Mouse (Mus musculus) retina, postnatal 1 day (tissue): ENCODE measurements at regions not wholly inside any gene's neighbourhood (a gene's known extent, or its start where the extent isn't known, plus 50 kb on each side); places are given as distances from the start of the nearest gene placed in this dataset.

ENCODE experiments used
- DNase-seq: peaks from one replicate; pipeline ENCODE4 v3.0.0-alpha.2; 2012

DNA sequence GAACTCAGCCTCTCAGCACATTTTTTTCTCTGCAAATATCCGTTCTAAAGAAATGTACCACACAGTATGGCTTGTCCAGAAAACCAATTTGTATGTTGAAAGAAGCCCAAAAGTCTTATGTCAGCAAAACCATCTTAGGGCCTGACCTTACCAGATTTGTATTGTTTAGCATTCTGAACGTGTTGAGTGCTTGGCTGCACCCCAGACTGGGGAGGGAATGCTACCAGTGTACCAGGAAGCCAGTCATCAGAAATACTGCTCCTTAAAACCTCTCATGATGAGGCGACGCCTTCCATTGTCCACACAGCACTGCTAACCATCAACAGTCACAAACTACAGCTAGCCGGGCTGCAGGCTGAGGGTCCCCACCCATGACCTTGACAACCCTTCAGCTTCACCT lies 148.3 kb upstream of the Irx5 start:
- DNase-seq: no peak

DNA sequence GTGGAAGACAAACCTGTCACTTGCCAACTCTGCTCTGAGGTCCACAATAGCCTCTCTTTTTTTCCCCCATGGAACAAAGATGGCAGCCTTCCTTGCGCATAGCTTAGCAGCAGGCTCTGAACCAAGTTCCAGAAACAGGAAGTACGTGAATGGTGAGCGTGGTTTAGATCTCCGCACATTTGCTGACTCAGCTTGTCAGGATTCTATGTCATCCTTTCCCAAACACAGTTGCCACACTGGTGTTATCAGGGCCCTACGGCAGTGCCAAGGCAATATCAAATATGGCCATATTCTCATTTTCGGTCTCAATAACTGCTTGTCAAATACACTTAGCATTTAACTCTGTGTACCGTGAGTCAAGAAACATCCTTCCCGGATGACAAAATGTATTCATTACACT lies 161.8 kb upstream of the Irx5 start:
- no peak for DNase-seq

DNA sequence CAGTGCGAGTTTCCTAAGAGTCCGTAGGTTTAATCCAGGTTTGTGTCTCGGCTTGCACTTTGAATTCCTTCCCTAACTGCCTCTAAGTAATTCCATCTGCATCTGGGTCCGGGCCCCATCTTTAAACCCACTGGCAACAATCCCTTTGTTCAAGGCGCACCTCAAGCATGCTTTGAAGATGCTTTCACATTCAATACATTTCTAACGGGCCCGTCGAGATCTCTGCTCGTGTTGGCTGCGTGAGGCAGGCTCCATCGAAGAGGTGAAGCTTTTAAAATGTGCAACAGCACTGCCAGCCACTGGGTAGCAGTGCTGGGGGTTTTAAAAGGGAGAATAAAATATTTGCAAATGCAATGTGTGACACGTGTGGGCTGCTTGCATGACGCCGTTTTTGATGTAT lies 163.4 kb upstream of the Irx5 start:
- no peak for DNase-seq

DNA sequence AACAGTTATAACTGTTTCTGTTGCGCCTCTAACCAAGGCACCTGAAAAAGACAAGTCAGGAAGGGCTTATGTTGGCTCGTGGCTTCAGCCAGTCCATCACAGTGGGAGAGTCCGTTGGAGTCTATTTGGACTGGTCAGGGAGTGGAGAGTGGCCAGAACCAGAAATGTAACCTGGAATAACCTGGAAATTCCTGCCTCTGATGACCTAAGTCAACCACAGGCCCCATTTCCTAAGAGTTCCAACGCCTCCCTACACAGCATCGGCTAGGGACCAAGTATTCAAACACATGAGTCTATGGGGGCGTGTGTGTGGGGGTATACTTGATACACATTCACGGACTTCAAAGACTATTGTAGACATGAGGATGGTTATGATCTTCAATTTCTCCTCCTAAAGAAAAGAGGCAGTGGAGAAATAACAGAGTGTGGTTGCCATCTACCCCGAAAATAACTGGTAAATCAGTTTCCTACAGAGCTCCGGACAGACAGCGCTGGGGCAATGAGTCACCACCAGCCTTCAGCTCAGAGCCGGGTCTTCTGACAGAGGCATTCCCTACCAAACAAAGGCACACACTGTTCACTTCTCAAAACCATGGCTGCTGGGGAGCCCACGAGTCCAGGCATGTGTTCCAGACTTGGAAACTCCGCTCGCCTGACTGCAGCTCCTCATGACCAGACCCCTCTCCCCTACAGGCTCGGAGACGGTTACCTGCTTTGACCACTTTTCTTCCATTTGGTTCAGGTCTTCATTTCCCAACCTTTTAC lies 167.0 kb upstream of the Irx5 start:
- DNase-seq: no peak

DNA sequence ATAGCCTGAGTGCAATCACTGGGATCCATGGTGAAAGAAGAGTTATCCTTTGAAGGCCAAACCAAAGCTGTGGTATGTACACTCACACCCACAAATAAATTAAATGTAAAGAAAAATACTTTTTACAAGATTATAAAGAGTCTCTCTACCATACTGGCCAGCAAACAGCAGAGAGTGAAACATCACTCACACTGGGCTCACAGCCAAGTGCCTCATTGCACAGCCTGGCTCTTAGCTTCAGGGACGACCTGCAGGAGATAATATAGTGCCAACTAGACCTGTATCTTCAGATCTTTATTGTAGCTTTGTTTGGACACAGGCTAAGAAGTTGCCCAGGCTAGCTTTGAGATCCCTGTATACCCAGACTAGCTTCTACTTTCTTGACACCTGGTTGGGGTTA lies 174.1 kb upstream of the Irx5 start:
- no peak for DNase-seq

DNA sequence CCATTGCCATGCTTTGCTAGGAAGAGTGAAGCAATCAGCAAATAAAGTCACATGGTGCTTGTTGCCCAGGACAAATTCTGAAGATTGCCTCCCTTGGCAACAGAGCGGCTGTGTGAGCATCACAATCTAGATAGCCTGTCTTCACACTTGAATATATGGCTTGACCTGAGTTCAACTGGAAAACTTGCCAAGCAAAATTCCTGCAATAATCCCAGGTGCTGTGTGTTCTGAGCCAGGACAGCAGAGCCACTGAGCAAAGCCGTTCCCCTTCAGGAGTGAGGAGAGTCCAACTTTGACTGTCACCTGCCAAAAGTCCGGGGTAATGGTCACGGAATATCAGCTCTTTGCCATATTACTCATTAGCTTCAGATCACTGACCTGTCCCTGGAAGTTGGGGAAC lies 176.8 kb upstream of the Irx5 start:
- no peak for DNase-seq

DNA sequence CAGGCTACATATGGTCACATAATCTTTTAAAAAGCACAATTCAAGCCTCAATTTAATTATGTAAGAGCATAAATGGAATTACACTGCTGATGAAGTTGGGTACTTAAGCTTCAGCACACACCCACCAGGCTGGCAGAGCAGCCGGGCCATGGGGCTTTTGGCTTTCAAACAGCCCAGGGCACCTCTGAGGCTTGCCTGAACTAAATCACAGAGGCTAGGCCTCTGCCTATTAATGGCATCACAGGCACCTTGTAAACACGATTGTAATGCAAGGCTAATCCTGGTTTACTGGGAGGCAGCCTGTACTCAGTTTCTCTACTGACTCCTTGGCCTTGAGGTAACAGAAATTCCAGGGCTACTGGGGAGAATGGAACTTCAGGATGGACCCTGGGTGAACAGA lies 178.1 kb upstream of the Irx5 start:
- DNase-seq: no peak

DNA sequence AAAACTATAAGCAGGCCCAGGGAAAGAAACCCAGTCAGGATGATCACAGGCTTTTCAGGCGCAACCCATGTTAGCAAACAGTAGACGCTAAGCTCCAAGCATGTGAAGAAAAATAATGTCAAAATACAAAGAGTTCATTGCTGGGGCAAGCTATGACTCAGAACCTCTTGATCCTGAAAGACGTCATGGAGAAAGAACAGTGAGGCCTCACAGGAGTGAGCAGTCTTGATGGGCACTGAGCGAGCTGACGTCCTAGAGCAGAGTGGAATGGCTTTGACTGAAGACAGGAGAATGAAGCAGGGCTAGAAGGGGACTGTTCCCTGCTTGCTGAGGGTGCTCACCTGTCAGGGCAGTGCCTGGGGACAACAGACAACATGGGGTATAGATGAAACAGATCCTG lies 181.3 kb upstream of the Irx5 start:
- DNase-seq: no peak

DNA sequence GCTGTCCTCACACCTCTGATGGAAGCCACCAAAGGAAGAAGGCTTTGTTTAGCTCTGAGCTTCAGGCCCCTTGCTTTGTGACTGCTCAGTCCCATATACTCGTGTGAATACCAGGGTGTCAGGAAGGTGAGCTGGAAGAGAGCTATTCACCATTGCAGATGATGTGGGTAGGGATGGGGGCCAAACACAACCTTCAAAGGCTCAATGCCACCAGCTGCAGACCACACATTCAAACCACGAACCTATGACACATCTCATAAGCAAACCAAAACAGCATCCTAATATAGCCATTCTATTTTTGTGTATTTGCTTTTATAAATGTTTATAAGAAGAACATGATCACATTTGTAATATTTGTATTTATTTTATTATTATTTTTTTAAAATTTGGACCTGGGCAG lies 183.3 kb upstream of the Irx5 start:
- no peak for DNase-seq

DNA sequence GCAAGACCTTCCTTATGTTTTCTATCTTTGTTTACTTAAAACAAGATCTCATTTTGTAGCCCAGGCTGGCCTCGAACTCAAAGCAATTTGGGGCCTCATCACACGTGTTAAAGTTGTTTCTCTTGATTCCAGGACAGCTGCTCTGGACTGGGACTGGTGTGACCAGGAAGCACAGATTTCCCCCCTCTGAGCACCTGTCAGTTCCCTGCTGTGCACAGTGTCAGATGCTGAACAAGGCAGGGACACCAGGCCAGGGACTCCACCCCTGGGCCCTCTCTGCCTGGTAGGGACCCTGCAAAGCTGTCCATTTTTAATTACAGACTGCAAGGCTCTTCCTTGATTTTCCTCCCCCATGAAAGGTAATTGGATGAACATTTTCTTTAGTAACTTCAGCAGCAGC lies 185.8 kb upstream of the Irx5 start:
- DNase-seq: no peak

DNA sequence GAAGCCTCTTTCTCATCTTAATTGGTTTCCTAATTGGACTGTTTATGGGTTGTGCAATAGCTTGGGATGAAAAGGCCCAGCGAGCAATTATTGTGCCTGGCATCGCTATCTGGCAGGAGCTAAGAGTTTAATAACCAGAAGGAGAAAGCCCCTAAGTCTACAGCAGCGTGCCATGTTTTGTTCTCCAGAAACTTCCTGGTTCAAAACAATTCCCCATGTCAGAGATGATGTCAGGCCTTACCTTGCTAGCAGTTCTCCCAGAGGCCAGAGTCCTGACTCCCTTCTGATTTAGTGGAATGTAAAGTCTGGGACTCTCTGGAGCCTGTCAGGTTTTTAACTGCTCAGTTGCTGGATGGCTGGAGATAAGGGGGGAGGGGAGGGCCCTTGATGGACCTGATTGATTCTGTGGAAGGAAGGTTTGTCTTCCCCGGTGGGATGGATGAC lies 190.1 kb upstream of the Irx5 start:
- DNase-seq: peak; percentile 88

DNA sequence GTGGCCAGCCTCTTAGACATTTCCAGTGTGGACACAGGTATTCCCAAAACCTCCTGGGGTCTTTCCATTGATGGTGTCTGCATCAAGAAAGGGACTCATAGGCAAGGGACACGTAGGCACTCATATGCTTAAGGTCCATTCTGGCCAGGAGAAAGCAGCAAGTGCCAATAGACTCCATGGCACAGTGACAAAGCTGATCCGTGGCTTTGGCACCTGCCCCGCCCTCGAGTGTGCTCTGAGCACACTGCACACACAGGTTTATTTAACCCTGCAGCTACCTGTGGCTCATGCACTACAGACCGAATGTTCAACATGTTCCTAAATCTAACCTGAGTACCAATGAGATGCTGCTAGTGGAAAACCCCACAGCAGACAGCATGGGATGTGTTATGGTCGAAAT lies 192.1 kb upstream of the Irx5 start:
- DNase-seq: no peak

DNA sequence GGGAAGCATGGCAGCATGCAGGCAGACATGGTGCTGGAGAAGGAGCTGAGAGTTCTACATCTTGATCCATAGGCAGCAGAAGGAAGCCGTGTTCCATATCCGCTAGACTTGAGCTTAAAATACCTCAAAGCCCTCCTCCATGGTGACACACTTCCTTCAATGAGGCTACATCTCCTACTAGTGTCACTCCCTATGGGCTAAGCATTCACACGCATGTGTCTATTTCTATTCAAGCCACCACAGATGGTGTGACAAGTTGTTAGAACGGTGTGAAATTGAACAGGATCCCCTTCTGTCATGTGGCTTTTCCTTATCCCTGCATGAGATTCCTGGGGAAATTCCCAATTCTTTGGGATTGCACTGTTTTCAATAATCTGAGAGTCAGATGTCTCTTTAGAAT lies 192.9 kb upstream of the Irx5 start:
- no peak for DNase-seq

DNA sequence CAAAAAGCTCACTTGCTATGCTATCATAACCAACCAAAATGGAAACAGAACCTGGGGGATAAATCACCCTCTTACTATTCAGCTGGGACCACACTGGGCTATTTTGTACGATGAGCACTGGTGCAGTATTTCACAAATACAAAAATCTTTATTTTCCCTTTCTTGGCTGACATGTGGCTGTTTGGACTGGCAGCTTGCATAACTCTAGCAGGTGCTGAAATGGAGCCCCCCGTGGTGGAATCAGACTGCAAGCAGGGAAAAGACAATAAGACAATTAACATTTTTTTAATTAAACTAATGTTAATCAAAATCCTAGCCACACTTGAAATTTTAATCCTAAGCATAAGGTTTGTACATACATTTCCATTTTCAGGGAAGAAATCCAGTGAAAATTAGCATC lies 196.4 kb upstream of the Irx5 start:
- DNase-seq: no peak

DNA sequence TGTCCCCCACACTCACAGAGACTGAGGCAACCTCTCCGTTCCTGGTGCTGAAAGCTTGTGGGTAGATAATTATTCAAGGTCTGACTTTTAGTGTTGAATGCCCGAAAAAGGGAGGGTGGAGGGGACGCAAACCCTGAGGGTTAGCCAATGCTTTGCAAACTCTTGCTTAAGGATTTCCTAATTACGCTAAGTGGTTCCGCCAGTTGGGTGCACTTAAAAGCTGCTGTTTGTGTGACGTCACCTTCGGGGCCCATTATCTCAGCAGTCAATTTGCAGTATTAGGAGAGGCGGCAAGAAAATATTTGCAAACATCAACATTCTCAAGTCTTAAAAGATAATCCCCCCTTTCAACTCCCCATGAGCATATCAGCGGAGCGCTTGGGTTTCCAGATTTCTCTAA lies 199.2 kb upstream of the Irx5 start:
- DNase-seq: peak; percentile 56

DNA sequence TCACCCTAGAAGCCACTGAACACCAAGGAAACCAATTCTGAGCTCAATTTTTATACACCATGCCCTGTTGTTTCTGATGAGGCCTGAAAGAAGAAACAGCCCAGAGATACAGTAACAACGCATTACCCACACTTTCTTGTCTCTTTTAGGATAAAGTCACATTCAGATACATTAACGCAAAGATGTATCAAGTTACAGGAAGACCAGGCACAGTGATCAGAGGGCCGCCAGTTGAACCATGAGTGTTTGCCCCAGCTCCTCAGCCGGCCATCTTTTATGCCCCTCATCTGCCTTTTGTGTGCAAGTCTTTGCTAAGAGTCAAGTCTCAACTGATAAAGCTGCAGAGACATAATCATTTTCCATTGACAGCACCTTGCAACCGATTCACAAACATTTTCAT lies 204.9 kb upstream of the Irx5 start:
- DNase-seq: no peak

DNA sequence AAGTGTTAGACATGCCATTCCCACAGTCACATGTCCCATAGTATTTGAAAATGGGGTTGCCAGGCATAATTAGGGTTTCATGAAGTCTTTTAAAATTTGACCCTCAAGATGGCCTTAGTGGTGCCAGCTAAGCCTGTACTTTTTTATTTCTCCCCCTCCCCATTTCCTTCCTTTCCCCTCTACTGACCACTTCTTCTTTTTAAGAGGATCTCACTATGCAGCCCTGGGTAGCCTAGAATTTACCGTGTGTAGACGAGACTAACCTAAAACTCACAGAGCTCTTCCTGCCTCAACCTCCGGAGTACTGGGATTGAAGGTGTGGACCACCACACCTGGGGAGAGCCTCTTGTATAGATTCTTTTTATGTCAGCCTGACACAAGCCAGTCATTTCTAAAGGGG lies 209.8 kb upstream of the Irx5 start:
- no peak for DNase-seq

DNA sequence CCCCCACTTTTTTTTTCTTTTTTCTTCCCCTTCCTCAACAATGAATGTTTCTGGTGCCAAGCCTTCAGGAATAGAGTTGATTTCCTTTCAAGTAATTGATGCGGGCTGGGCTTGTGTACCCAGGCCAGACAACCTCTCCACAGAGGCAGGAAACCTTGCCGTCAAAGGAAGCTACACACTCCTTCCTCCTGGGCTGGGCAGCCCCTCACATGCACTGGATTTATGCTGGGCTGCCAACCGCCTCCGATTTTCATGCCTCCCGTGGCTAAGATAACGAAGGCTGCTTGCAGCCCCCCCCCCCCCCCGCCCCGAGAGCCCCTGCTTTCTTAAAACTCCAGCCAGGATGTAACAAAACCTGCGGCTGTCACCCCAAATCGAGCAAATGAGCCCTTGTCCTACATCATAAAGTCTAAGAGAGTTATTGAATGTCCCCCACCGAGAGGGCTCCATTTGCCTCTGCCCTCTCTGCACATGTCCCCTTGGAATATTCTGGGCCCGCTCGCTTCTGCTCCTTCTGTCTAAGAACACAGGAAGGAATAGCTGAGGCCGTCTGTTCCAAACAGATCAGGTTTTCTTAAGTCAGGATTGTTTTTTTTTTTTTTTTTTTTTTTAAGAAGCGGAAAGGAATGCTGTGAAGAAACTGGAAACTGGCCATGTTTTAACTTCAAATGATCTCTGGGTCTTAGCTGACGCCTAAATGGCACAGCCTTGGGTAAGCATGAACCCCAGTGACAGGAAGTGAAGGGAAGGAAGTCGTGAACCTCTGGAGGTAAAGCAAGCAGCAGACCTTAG lies 220.1 kb upstream of the Irx5 start:
- peak; percentile 37 for DNase-seq

DNA sequence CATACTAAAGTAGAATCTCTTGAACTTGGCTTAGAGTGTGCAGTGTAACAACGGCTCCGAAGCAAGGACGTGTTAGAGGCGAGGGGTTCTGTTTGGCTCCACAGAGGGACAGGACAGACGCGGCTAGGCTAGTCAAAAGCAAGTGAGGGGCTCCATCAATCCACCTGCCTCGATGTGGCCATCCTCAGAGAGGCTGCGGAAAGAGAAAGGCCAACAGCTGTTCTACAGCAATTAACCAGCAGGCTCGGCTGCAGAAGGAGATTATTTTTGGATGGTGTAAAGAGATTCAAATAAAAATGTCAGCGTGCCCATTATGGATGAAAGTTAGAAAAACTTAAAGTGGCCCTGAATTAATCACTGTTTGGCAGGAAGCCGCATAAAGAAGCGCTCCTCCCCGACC lies 221.0 kb upstream of the Irx5 start:
- DNase-seq: peak; percentile 39

DNA sequence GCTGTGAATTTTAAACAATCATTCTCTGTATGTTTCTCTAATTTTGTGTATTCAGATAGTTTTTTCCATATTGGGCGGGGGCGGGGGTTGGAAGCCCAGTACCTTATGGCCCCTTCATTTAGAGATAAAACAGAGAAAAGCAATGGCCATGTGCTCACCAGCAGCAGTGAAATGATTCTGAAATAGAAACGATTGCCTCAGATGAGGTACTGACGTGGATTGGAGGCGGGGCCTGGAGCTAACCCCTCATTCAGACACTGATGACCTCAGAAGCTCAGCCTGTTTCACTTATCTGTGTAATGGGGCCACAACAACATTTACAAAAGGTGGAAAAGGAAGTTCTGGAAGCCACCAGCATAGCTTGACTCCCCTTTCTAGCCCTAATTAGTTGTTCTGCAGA lies 223.0 kb upstream of the Irx5 start:
- peak; percentile 82 for DNase-seq

DNA sequence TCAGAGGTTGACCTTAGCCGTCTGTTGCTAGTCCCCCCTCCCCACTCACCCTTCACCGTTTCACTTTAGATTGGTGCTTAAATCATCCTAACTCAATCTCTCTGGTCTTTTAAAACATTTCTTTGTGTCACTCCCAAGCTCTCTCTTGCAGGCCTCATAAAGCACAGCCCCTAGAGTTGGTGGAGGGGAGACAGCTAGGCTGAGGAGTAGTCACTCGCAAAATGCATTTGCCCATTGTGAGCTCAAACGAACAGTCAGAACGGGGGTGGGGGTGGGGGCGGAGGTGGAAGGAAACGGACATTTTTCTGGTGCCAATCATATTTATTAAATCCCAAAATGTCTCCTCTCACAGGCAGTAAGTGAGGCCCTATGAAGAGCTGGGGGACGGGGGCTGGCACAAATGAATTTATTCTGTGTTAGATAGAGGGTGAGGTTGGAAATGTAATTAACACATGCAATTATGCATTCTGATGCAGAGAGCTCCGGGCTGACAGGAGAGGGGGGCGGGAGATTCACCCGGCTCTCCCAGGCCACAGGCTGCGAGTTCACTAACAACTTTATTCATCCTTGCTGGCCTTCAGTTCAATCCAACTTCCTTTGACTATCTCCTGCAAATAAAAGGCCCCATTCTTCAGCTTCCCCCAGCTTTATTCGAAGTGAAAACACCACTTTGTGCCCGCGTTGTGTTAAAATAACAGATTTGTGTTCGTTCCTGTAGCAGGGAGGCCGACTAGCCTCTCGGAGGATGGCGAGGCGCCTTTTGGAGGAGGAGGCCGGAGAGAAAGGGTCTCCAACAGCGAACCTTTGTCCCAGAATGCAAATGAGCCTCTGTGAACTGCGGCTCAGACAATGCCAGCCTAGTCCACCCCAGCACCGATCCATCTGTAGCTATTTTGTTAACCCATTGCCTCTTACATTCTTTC lies 223.7 kb upstream of the Irx5 start:
- peak; percentile 93 for DNase-seq

DNA sequence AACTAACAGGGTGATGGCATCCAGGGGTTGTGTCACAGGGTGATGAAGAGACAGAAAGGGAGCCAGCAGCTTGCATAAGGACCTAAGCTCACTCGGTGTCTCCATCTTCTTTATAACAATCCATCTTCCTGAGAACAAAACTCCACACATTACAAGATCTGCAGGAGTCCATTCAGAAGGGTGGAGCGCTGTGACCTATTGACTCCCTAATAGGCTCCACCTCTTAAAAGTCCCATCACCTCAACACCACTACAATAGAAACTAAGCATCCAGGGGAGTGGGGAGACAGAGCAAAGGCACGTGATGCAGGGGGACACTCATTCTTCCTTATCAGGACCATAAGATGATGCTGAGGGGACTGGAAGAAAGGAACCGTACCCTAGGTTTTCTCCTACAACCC lies 224.5 kb upstream of the Irx5 start:
- peak; percentile 28 for DNase-seq

DNA sequence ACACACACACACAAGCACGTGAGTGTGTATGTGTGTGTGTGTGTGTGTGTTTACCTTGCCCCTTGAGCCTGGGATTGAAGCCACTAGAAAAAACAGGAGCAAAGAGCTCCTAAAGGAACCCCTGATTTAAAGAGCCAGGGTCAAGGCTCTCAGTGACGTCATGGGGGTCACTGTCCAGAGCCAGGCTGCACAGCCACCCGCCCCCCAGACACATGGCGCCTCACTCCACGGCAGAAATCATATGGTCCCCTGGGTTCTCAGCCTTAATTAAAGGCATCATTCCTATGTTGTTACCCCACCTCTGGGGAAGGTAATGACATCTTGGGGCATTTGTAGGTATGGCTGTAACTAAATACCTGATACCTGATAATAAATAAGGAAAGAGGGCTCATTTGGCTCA lies 224.9 kb upstream of the Irx5 start:
- no peak for DNase-seq
